Mouse (Mus musculus): ENCODE data around the gene Klk1b9.

DNA sequence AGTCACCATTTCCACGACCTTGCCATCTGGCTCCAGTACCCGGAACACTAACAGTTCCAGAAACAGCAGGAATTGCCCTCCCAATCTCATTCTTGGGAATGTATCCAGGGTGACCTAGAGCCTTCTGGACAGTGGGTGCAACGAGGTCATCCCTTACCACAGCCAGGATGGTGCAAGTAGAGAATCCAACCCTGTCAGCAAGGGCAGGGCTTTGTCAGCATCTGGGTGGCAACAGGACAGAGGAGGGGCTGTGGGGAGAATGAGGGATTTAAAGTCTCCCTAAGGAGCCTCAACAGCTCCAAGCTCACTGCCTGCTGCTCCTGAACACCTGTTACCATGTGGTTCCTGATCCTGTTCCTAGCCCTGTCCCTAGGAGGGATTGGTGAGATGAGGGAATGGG, 9.4 kb upstream of the Klk1b9 start, which contains the start of gene Klk1b1:
- TF ChIP-seq MYOG (IDR thresholded peaks at IDR 0.05; ENCODE audit: control insufficient read depth in 1 of 3, insufficient read depth in 1 of 3, insufficient read length in 2 of 3, low read depth in 2 of 3) (no peak), TCF12 (IDR thresholded peaks at IDR 0.05; ENCODE audit: insufficient read depth, poor library complexity, severe bottlenecking) (no peak), POLR2A (IDR thresholded peaks at IDR 0.05; ENCODE audit: insufficient read length, low read depth) (no peak), E2F4 (IDR thresholded peaks at IDR 0.05; ENCODE audit: insufficient read depth) (no peak), MYOD1 (IDR thresholded peaks at IDR 0.05; ENCODE audit: control insufficient read depth in 1 of 3, insufficient read length in 2 of 3, low read depth in 2 of 3) (no peak), POLR2AphosphoS2 (IDR thresholded peaks at IDR 0.05; ENCODE audit: insufficient read length, low read depth) (no peak), MAX (IDR thresholded peaks at IDR 0.05; ENCODE audit: low read depth) (no peak), USF1 (IDR thresholded peaks at IDR 0.05; ENCODE audit: low read depth) (no peak), CEBPB (IDR thresholded peaks at IDR 0.05; ENCODE audit: insufficient read depth, poor library complexity, severe bottlenecking) (no peak), SRF (IDR thresholded peaks at IDR 0.05; ENCODE audit: control insufficient read depth, insufficient read length, low read depth) (no peak), REST (IDR thresholded peaks at IDR 0.05; ENCODE audit: insufficient read depth, insufficient read length) (no peak), TCF3 (IDR thresholded peaks at IDR 0.05; ENCODE audit: insufficient read length, low read depth) (no peak)
